Mouse (Mus musculus) layer of hippocampus, adult 9-11 months (tissue): Measurements from ENCODE around the gene Palm.

ENCODE experiments used
- DNase-seq: peaks from one replicate; pipeline ENCODE4 v3.0.0; 2022

The Palm gene

GRCm38 (mm10) chr10:79800508-79800907, 7.1 kb downstream of the Palm start:
- no peak for DNase-seq

- no peak for DNase-seq
Observed at GRCm38 (mm10) chr10:79801837-79802236, 8.5 kb downstream of the Palm start.

- peak; percentile 28 for DNase-seq
Observed at GRCm38 (mm10) chr10:79802331-79802971, 9.1 kb downstream of the Palm start.

- peak; percentile 95 for DNase-seq
Observed at GRCm38 (mm10) chr10:79803716-79804323, 10.4 kb downstream of the Palm start.

GRCm38 (mm10) chr10:79805636-79806035, 12.3 kb downstream of the Palm start:
- DNase-seq, result no peak

- DNase-seq, result no peak
Observed at GRCm38 (mm10) chr10:79806331-79806730, 13.0 kb downstream of the Palm start.

- no peak for DNase-seq
Observed at GRCm38 (mm10) chr10:79806972-79807371, 13.6 kb downstream of the Palm start.

GRCm38 (mm10) chr10:79807826-79808225, 14.5 kb downstream of the Palm start:
- no peak for DNase-seq

- DNase-seq, result no peak
Observed at GRCm38 (mm10) chr10:79808728-79809127, 15.4 kb downstream of the Palm start.

- peak; percentile 55 for DNase-seq
Observed at GRCm38 (mm10) chr10:79811736-79812637, 18.6 kb downstream of the Palm start.

GRCm38 (mm10) chr10:79814271-79814842, 21.0 kb downstream of the Palm start:
- no peak for DNase-seq

- DNase-seq, result no peak
Observed at GRCm38 (mm10) chr10:79815671-79816494, 22.5 kb downstream of the Palm start.

GRCm38 (mm10) chr10:79817111-79817510, 23.7 kb downstream of the Palm start:
- DNase-seq, result no peak

GRCm38 (mm10) chr10:79818225-79818624, 24.9 kb downstream of the Palm start:
- no peak for DNase-seq

- DNase-seq, result no peak
Observed at GRCm38 (mm10) chr10:79819606-79820005, 26.2 kb downstream of the Palm start.

- no peak for DNase-seq
Observed at GRCm38 (mm10) chr10:79820277-79820676, 26.9 kb downstream of the Palm start.

GRCm38 (mm10) chr10:79820782-79821181, 27.4 kb downstream of the Palm start, which contains the start of gene Misp:
Gene Misp (plus strand): TSS chr10:79820989.
- no peak for DNase-seq

- no peak for DNase-seq
Observed at GRCm38 (mm10) chr10:79821731-79822130, 28.4 kb downstream of the Palm start.

GRCm38 (mm10) chr10:79822372-79822771, 29.0 kb downstream of the Palm start:
- no peak for DNase-seq

GRCm38 (mm10) chr10:79823011-79823410, 29.6 kb downstream of the Palm start:
- no peak for DNase-seq

GRCm38 (mm10) chr10:79824413-79824812, 31.0 kb downstream of the Palm start:
- no peak for DNase-seq

- DNase-seq, result no peak
Observed at GRCm38 (mm10) chr10:79831583-79831982, 38.2 kb downstream of the Palm start.
